9 mouse cellular contexts compared by ENCODE assay signal in genomic region chr4:138272011-138272997, GRCm38 (mm10). TPM values are rescaled to one million over a fixed set of nuclear protein-coding genes. Genes with fewer than 3 reads are reported as not detected.
DNase-seq lines count a peak whose midpoint lies in the region; ATAC-seq and TF ChIP-seq lines count a peak whose summit lies in the region.
"Had no signal": no experiment of that assay in that cellular context is flagged by ENCODE, and none has a peak within 500 bp of the region (broad histone marks: within the 10 kb centered on the region; RNA-seq: fewer than 3 reads in every experiment).

No protein-coding gene starts in this region.

- no peaks in the 10 kb centered on the region for H3K4me1 ChIP-seq in heart, embryonic 16.5 days (ENCODE audit: control insufficient read depth, insufficient read depth, low read length)
- H3K4me1 ChIP-seq in limb, embryonic 15.5 days: peaks cover 5% of the 10 kb centered on the region; the same call in 1 of the 2 replicates
- no peaks in the 10 kb centered on the region for H3K4me1 ChIP-seq in cerebellum, adult 2 months (ENCODE audit: control insufficient read depth, insufficient read depth, low read length)
- H3K4me1 ChIP-seq: limb, embryonic 12.5 days had no signal

- WGBS in heart, embryonic 16.5 days: 42% methylated on average over 14 of the region's 14 CpGs
- WGBS in limb, embryonic 15.5 days: 57% methylated on average over 14 of the region's 14 CpGs
- 39% methylated on average over 14 of the region's 14 CpGs for WGBS in cerebellum, adult 2 months

- DNase-seq in gastrocnemius, adult 2 months: peak; percentile 46
- DNase-seq in gastrocnemius, adult 8-10 months (ENCODE audit: low spot score in 2 of 2): no peak
- peak; percentile 64 for DNase-seq in 3T3-L1 (ENCODE audit: low read depth, low spot score)
- DNase-seq in adrenal gland, postnatal 14 days: no peak
- no peak for DNase-seq in cerebellum, adult 2 months

- intact Hi-C loops in gastrocnemius, adult 2 months (cut with DNase I): no loop called here

- no peaks in the 10 kb centered on the region for H3K27me3 ChIP-seq in heart, embryonic 16.5 days (ENCODE audit: control insufficient read depth, insufficient read depth, low read length)
- H3K27me3 ChIP-seq in limb, embryonic 15.5 days: no peaks in the 10 kb centered on the region
- H3K27me3 ChIP-seq in cerebellum, adult 2 months (ENCODE audit: control insufficient read depth, insufficient read depth, low read length): no peaks in the 10 kb centered on the region

- no peak for TF ChIP-seq CTCF in gastrocnemius, adult 2 months (IDR thresholded peaks at IDR 0.05)
- TF ChIP-seq CTCF in cerebellum, adult 2 months (IDR thresholded peaks at IDR 0.05; ENCODE audit: borderline replicate concordance, insufficient read depth, low read depth, low read length): no peak

- no peak overlapping the region for H3K27ac ChIP-seq in gastrocnemius, adult 2 months
- H3K27ac ChIP-seq in heart, embryonic 16.5 days (ENCODE audit: low read length): no peak overlapping the region
- H3K27ac ChIP-seq in limb, embryonic 15.5 days: no peak overlapping the region
- H3K27ac ChIP-seq in cerebellum, adult 2 months (ENCODE audit: insufficient read depth, low read length): no peak overlapping the region
- H3K27ac ChIP-seq: limb, embryonic 12.5 days had no signal

- no peaks in the 10 kb centered on the region for H3K36me3 ChIP-seq in heart, embryonic 16.5 days (ENCODE audit: control insufficient read depth, insufficient read depth)
- no peaks in the 10 kb centered on the region for H3K36me3 ChIP-seq in limb, embryonic 15.5 days
- H3K36me3 ChIP-seq: limb, embryonic 12.5 days had no signal

- no peaks in the 10 kb centered on the region for H3K9me3 ChIP-seq in heart, embryonic 16.5 days (replicated peaks; ENCODE audit: control insufficient read depth, low read length)
- H3K9me3 ChIP-seq in limb, embryonic 15.5 days: no peaks in the 10 kb centered on the region
- H3K9me3 ChIP-seq: limb, embryonic 12.5 days had no signal

- H3K4me3 ChIP-seq in gastrocnemius, adult 2 months: no peak overlapping the region
- no peak overlapping the region for H3K4me3 ChIP-seq in heart, embryonic 16.5 days (ENCODE audit: low read length)
- no peak overlapping the region for H3K4me3 ChIP-seq in limb, embryonic 15.5 days
- no peak overlapping the region for H3K4me3 ChIP-seq in cerebellum, adult 2 months (replicated peaks; ENCODE audit: insufficient read depth, low read depth, low read length)
- H3K4me3 ChIP-seq: limb, embryonic 12.5 days had no signal

- no peak overlapping the region for H3K4me2 ChIP-seq in heart, embryonic 16.5 days (ENCODE audit: low read depth, low read length)
- no peak overlapping the region for H3K4me2 ChIP-seq in limb, embryonic 15.5 days
- H3K4me2 ChIP-seq: limb, embryonic 12.5 days had no signal

- TF ChIP-seq POLR2A in cerebellum, adult 2 months (IDR thresholded peaks at IDR 0.05; ENCODE audit: borderline replicate concordance, insufficient read depth, low read length): no peak

- peak; percentile 75 for ATAC-seq in heart, embryonic 16.5 days (replicated peaks; ENCODE audit: extremely low read depth, insufficient read depth, low FRiP score)
- ATAC-seq in limb, embryonic 15.5 days (ENCODE audit: insufficient number of reproducible peaks, low FRiP score, low TSS enrichment, low read depth): peak; percentile 73
- no peak for ATAC-seq in inflammation-experienced regulatory T-cells, adult 6 months

- no peak overlapping the region for H3K9ac ChIP-seq in heart, embryonic 16.5 days (ENCODE audit: low read length)
- H3K9ac ChIP-seq in limb, embryonic 15.5 days: no peak overlapping the region
- H3K9ac ChIP-seq: limb, embryonic 12.5 days had no signal

RNA-seq across cellular contexts. Expression of gene Kif17, which starts 22.1 kb away (rescaled TPM):
- total RNA-seq in gastrocnemius, adult 2 months (2021): under 1 TPM in 1 of 2 experiments, not detected in 1; 0.11 TPM
- under 1 TPM in 1 of 4 experiments, not detected in 3; 0.17 TPM for total RNA-seq in gastrocnemius, adult 8-10 months (2022)
- polyA plus RNA-seq in heart, embryonic 16.5 days (2015; fragmentation: Nextera tagmentation; extraction: Ambion mirVana): 0.68 and 0.99 TPM in 2 replicates
- 1.4 and 1.9 TPM in 2 replicates for polyA plus RNA-seq in limb, embryonic 15.5 days (2015; fragmentation: Nextera tagmentation; extraction: Ambion mirVana)
- 3.6 and 3.8 TPM in 2 replicates for total RNA-seq in adrenal gland, postnatal 14 days (2021)
- 12.2 and 12.7 TPM in 2 replicates for polyA plus RNA-seq in cerebellum, adult 2 months (2012; rRNA removed)
- polyA plus RNA-seq in inflammation-experienced regulatory T-cells, adult 6 months (2017; shearing (Covaris generic)): not detected

RNA-seq across cellular contexts. Expression of gene Sh2d5, which starts 22.1 kb away (rescaled TPM):
- total RNA-seq in gastrocnemius, adult 2 months (2021): under 1 TPM in 1 of 2 experiments, not detected in 1; 0.28 TPM
- under 1 TPM in 1 of 4 experiments, not detected in 3; 0.41 TPM for total RNA-seq in gastrocnemius, adult 8-10 months (2022)
- polyA plus RNA-seq in heart, embryonic 16.5 days (2015; fragmentation: Nextera tagmentation; extraction: Ambion mirVana): 0.15 and 0.26 TPM in 2 replicates
- polyA plus RNA-seq in limb, embryonic 15.5 days (2015; fragmentation: Nextera tagmentation; extraction: Ambion mirVana): 0.27 and 0.40 TPM in 2 replicates
- 1.8 and 2.0 TPM in 2 replicates for total RNA-seq in adrenal gland, postnatal 14 days (2021)
- 38.9 and 40.8 TPM in 2 replicates for polyA plus RNA-seq in cerebellum, adult 2 months (2012; rRNA removed)
- under 1 TPM; 0.16 to 0.53 (median 0.21) TPM for polyA plus RNA-seq in inflammation-experienced regulatory T-cells, adult 6 months (2017; shearing (Covaris generic))

RNA-seq across cellular contexts. Expression of gene Ddost, which starts 32.2 kb away (rescaled TPM):
- 10 to 100 TPM; 29.1 to 34.3 TPM for total RNA-seq in gastrocnemius, adult 2 months (2021)
- total RNA-seq in gastrocnemius, adult 8-10 months (2022): 10 to 100 TPM; 29.7 to 35.8 (median 32.2) TPM
- 247 and 263 TPM in 2 replicates for polyA plus RNA-seq in heart, embryonic 16.5 days (2015; fragmentation: Nextera tagmentation; extraction: Ambion mirVana)
- 395 and 402 TPM in 2 replicates for polyA plus RNA-seq in limb, embryonic 15.5 days (2015; fragmentation: Nextera tagmentation; extraction: Ambion mirVana)
- 113 and 115 TPM in 2 replicates for total RNA-seq in adrenal gland, postnatal 14 days (2021)
- polyA plus RNA-seq in cerebellum, adult 2 months (2012; rRNA removed): 98.3 and 101 TPM in 2 replicates
- polyA plus RNA-seq in inflammation-experienced regulatory T-cells, adult 6 months (2017; shearing (Covaris generic)): 100 to 1,000 TPM; 101 to 118 (median 104) TPM

RNA-seq across cellular contexts. Expression of gene Pink1, which starts 53.8 kb away (rescaled TPM):
- total RNA-seq in gastrocnemius, adult 2 months (2021): 100 to 1,000 TPM; 652 to 780 TPM
- total RNA-seq in gastrocnemius, adult 8-10 months (2022): 100 to 1,000 TPM; 762 to 861 (median 819) TPM
- polyA plus RNA-seq in heart, embryonic 16.5 days (2015; fragmentation: Nextera tagmentation; extraction: Ambion mirVana): 70.9 and 79.8 TPM in 2 replicates
- 50.7 and 54.0 TPM in 2 replicates for polyA plus RNA-seq in limb, embryonic 15.5 days (2015; fragmentation: Nextera tagmentation; extraction: Ambion mirVana)
- 149 and 151 TPM in 2 replicates for total RNA-seq in adrenal gland, postnatal 14 days (2021)
- 404 and 437 TPM in 2 replicates for polyA plus RNA-seq in cerebellum, adult 2 months (2012; rRNA removed)
- polyA plus RNA-seq in inflammation-experienced regulatory T-cells, adult 6 months (2017; shearing (Covaris generic)): 10 to 100 TPM in 2 of 3 experiments, 1 to 10 TPM in 1; 6.0 to 24.7 (median 10.8) TPM

RNA-seq across cellular contexts. Expression of gene Hp1bp3, which starts 56.2 kb away (rescaled TPM):
- total RNA-seq in gastrocnemius, adult 2 months (2021): 10 to 100 TPM; 50.8 to 67.8 TPM
- 10 to 100 TPM; 53.9 to 62.9 (median 58.3) TPM for total RNA-seq in gastrocnemius, adult 8-10 months (2022)
- polyA plus RNA-seq in heart, embryonic 16.5 days (2015; fragmentation: Nextera tagmentation; extraction: Ambion mirVana): 98.6 and 105 TPM in 2 replicates
- polyA plus RNA-seq in limb, embryonic 15.5 days (2015; fragmentation: Nextera tagmentation; extraction: Ambion mirVana): 155 and 164 TPM in 2 replicates
- total RNA-seq in adrenal gland, postnatal 14 days (2021): 164 and 180 TPM in 2 replicates
- polyA plus RNA-seq in cerebellum, adult 2 months (2012; rRNA removed): 163 and 170 TPM in 2 replicates
- polyA plus RNA-seq in inflammation-experienced regulatory T-cells, adult 6 months (2017; shearing (Covaris generic)): 100 to 1,000 TPM; 144 to 154 (median 152) TPM

Comparison
In these comparisons a context has a peak if more than half of its experiments do, and no peak if none do; other contexts are left out.
1. DNase-seq: peak in gastrocnemius, adult 2 months (single experiment) and 3T3-L1 (single experiment); none in gastrocnemius, adult 8-10 months (0 of 2), adrenal gland, postnatal 14 days (single experiment) and cerebellum, adult 2 months (0 of 2).
2. RNA of gene Sh2d5, which starts 22.1 kb away (polyA plus RNA-seq): 38.9 to 40.8 TPM in cerebellum, adult 2 months; 0.27 to 0.40 TPM in limb, embryonic 15.5 days, 0.15 to 0.26 TPM in heart, embryonic 16.5 days and 0.16 to 0.53 TPM in inflammation-experienced regulatory T-cells, adult 6 months; every median in the first group is over 10 times any median in the second.